Mouse (Mus musculus) adrenal gland, postnatal 14 days (tissue): ENCODE results near the gene Dennd4a. TPM values are rescaled to one million over a fixed set of nuclear protein-coding genes. Genes with fewer than 3 reads are reported as not detected.
"Not testable (repeated sequence)": the region's sequence is repeated elsewhere in the genome, so short reads cannot be mapped to it uniquely, and the experiment has no call there.

Experiments used
- DNase-seq: peaks from one replicate; pipeline ENCODE4 v3.0.0; 2021; ENCODE audit warnings: mixed read lengths
- total RNA-seq: library from RNA; stranded (reverse); gene quantifications from 2 replicates; pipeline ENCODE4 v1.2.3, GENCODE M21; 2021

The Dennd4a gene
- total RNA-seq, 1 experiment from 2014 or later, result 20.7 TPM

- peak; percentile 81 for DNase-seq
These were observed 666 bp downstream of the Dennd4a start for GRCm38 (mm10) chr9:64811538-64812474.

- DNase-seq, result no peak
These were observed 1.3 kb downstream of the Dennd4a start for GRCm38 (mm10) chr9:64812475-64812860.

GRCm38 (mm10) chr9:64814273-64814672 is 3.1 kb downstream of the Dennd4a start:
- no peak for DNase-seq

GRCm38 (mm10) chr9:64819686-64820085 is 8.5 kb downstream of the Dennd4a start:
- not testable (repeated sequence) for DNase-seq

GRCm38 (mm10) chr9:64820086-64820795 is 9.1 kb downstream of the Dennd4a start:
- DNase-seq, result no peak

GRCm38 (mm10) chr9:64822235-64822634 is 11.1 kb downstream of the Dennd4a start:
- DNase-seq, result no peak

GRCm38 (mm10) chr9:64824389-64825008 is 13.4 kb downstream of the Dennd4a start:
- DNase-seq, result no peak

- no peak for DNase-seq
These were observed 19.0 kb downstream of the Dennd4a start for GRCm38 (mm10) chr9:64830092-64830618.

GRCm38 (mm10) chr9:64830641-64831040 is 19.5 kb downstream of the Dennd4a start:
- DNase-seq, result no peak

- no peak for DNase-seq
These were observed 20.6 kb downstream of the Dennd4a start for GRCm38 (mm10) chr9:64831760-64832159.

GRCm38 (mm10) chr9:64834418-64834817 is 23.3 kb downstream of the Dennd4a start:
- no peak for DNase-seq

- no peak for DNase-seq
These were observed 34.2 kb downstream of the Dennd4a start for GRCm38 (mm10) chr9:64845355-64845754.

GRCm38 (mm10) chr9:64849548-64849947 is 38.4 kb downstream of the Dennd4a start:
- no peak for DNase-seq

- DNase-seq, result no peak
These were observed 48.9 kb downstream of the Dennd4a start for GRCm38 (mm10) chr9:64860083-64860482.

- DNase-seq, result no peak
These were observed 51.5 kb downstream of the Dennd4a start for GRCm38 (mm10) chr9:64862687-64863086.

- no peak for DNase-seq
These were observed 74.9 kb downstream of the Dennd4a start for GRCm38 (mm10) chr9:64886008-64886407.

GRCm38 (mm10) chr9:64896605-64897004 is 85.5 kb downstream of the Dennd4a start:
- no peak for DNase-seq

- DNase-seq, result no peak
These were observed 91.7 kb downstream of the Dennd4a start for GRCm38 (mm10) chr9:64902866-64903265.

GRCm38 (mm10) chr9:64903386-64903785 is 92.2 kb downstream of the Dennd4a start:
- DNase-seq, result peak; percentile 83

GRCm38 (mm10) chr9:64904917-64905640 is 93.9 kb downstream of the Dennd4a start:
- no peak for DNase-seq

- DNase-seq, result no peak
These were observed 96.3 kb downstream of the Dennd4a start for GRCm38 (mm10) chr9:64907441-64907840.

- DNase-seq, result peak; percentile 23
These were observed 102.3 kb downstream of the Dennd4a start for GRCm38 (mm10) chr9:64913406-64913805.
